Mouse (Mus musculus) cerebellum, adult 2 months (tissue): ENCODE results near the gene Polr2f.

Source experiments
- CTCF ChIP-seq: fragments of 200-500 bp; IDR thresholded peaks from 2 replicates; pipeline ENCODE4 v1.5.1; 2011; ENCODE audit warnings: low read depth, mild to moderate bottlenecking, control low read depth, low read length, moderate library complexity, borderline replicate concordance; ENCODE audit not compliant: insufficient read depth
- POLR2A ChIP-seq: fragments of 200-500 bp; IDR thresholded peaks from 2 replicates; pipeline ENCODE4 v1.6.1; 2011; ENCODE audit warnings: low read length, control low read depth, borderline replicate concordance; ENCODE audit not compliant: insufficient read depth

DNA sequence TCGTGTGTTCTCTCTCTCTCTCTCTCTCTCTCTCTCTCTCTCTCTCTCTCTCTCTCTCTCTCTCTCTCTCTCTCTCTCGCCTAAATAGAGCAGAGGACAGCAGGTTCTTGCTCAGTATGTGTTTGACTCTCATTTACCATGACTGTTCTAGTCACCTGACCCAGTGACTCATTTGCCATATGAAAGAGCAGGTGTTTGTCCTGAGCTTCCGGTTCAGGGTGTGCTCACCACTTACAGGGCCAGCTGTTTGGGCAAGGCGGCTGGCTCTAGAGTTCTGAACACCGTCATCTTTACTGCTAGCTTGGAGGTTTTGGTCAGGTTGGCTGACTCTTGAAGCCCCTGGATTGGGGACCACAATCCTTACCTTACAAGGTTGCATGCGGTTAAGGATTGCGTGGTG, 4.7 kb downstream of the Polr2f start:
- TF ChIP-seq CTCF (no peak), POLR2A (no peak)
